Mouse (Mus musculus): ENCODE measurements around the gene Fbxo34. TPM values are rescaled to one million over a fixed set of nuclear protein-coding genes. Genes with fewer than 3 reads are reported as not detected.
"Not testable (repeated sequence)": the region's sequence is repeated elsewhere in the genome, so short reads cannot be mapped to it uniquely, and the experiment has no call there.

The Fbxo34 gene
- polyA plus RNA-seq (2012; rRNA removed): 51.5 and 52.5 TPM in 2 replicates

DNA sequence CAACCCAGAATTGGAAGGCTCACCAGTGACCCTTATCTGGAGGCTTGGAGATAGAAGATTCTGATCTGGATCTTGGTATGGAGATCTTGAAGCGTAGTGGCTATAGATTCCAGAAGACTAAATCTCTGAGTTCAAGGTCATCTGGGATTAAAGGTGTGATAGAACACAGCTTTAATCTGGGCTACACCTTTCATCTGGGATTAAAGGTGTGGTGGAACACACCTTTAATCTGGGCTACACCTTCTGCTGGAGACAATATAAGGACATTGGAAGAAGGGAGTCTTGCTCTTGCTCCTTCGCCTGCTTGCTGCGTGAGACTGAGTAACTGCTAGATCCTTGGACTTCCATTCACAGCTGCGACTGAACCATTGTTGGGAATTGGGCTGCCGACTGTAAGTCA, at the start of gene Fbxo34:
Gene Fbxo34, plus strand, starts transcription at position 301 of the 400 bp plus-strand sequence.
- H3K4me3 ChIP-seq (ENCODE audit: control insufficient read depth, low read depth, low read length): not testable (repeated sequence)

DNA sequence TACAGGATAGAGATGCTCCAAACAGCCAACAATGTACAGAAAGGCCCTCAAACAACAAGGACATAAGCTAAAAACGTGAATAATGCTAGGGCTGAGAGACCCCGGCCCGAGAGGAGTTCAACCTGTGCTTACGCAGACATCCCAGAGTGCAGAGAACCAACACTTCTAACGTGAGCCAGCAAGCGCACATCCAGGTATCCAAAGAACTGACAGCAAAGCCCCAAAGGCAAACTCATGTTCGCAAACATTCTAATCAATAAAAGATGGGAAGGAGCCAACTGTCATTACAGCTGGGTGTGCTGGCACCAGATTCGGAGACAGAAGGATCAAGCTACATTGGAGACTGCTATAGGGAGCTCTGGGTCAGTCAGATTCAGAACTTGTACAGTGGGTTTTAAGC, 47.5 kb upstream of the Fbxo34 start:
- Histone ChIP-seq H3K27ac (ENCODE audit: control insufficient read depth, insufficient read depth, low read depth, low read length) (no peak overlapping the region), H3K27me3 (ENCODE audit: control insufficient read depth, insufficient read depth, low read length) (no peaks in the 10 kb centered on the region), H3K4me1 (ENCODE audit: control insufficient read depth, insufficient read depth, low read length) (no peaks in the 10 kb centered on the region), H3K36me3 (ENCODE audit: control insufficient read depth, insufficient read depth, low read length) (no peaks in the 10 kb centered on the region; the same call in 1 of the 2 replicates), H3K4me3 (ENCODE audit: control insufficient read depth, low read depth, low read length) (no peak overlapping the region)
- TF ChIP-seq POLR2A (IDR thresholded peaks at IDR 0.05; ENCODE audit: control insufficient read depth, low read depth, low read length) (no peak), CTCF (IDR thresholded peaks at IDR 0.05; ENCODE audit: control insufficient read depth, insufficient read depth, insufficient replicate concordance, low read depth, low read length) (no peak)

More for the DNA sequence above, at the start of gene Fbxo34:
- H3K27ac ChIP-seq (ENCODE audit: control insufficient read depth, insufficient read depth, low read depth, low read length); H3K4me1 ChIP-seq (ENCODE audit: control insufficient read depth, insufficient read depth, low read length); H3K36me3 ChIP-seq (ENCODE audit: control insufficient read depth, insufficient read depth, low read length); H3K27me3 ChIP-seq (ENCODE audit: control insufficient read depth, insufficient read depth, low read length): not testable (repeated sequence)

GRCm38 (mm10) chr14:47406000-47406399, 44.2 kb upstream of the Fbxo34 start:
- H3K27me3 ChIP-seq (ENCODE audit: control insufficient read depth, insufficient read depth, low read length): no peaks in the 10 kb centered on the region
- no peaks in the 10 kb centered on the region for H3K4me1 ChIP-seq (ENCODE audit: control insufficient read depth, insufficient read depth, low read length)
- no peak overlapping the region for H3K4me3 ChIP-seq (ENCODE audit: control insufficient read depth, low read depth, low read length)
- TF ChIP-seq POLR2A (IDR thresholded peaks at IDR 0.05; ENCODE audit: control insufficient read depth, low read depth, low read length) (no peak), CTCF (IDR thresholded peaks at IDR 0.05; ENCODE audit: control insufficient read depth, insufficient read depth, insufficient replicate concordance, low read depth, low read length) (no peak)
- H3K36me3 ChIP-seq (ENCODE audit: control insufficient read depth, insufficient read depth, low read length): no peaks in the 10 kb centered on the region; the same call in 1 of the 2 replicates
- no peak overlapping the region for H3K27ac ChIP-seq (ENCODE audit: control insufficient read depth, insufficient read depth, low read depth, low read length)

GRCm38 (mm10) chr14:47417346-47417745, 32.9 kb upstream of the Fbxo34 start:
- no peak for TF ChIP-seq CTCF (IDR thresholded peaks at IDR 0.05; ENCODE audit: control insufficient read depth, insufficient read depth, insufficient replicate concordance, low read depth, low read length)
- TF ChIP-seq POLR2A (IDR thresholded peaks at IDR 0.05; ENCODE audit: control insufficient read depth, low read depth, low read length): no peak
- no peak overlapping the region for H3K27ac ChIP-seq (ENCODE audit: control insufficient read depth, insufficient read depth, low read depth, low read length)
- H3K4me1 ChIP-seq (ENCODE audit: control insufficient read depth, insufficient read depth, low read length): peaks cover 18% of the 10 kb centered on the region
- H3K4me3 ChIP-seq (ENCODE audit: control insufficient read depth, low read depth, low read length): peak overlapping the region; percentile 13
- H3K36me3 ChIP-seq (ENCODE audit: control insufficient read depth, insufficient read depth, low read length): no peaks in the 10 kb centered on the region
- no peaks in the 10 kb centered on the region for H3K27me3 ChIP-seq (ENCODE audit: control insufficient read depth, insufficient read depth, low read length)

- no peaks in the 10 kb centered on the region for H3K36me3 ChIP-seq (ENCODE audit: control insufficient read depth, insufficient read depth, low read length)
- peaks cover 18% of the 10 kb centered on the region for H3K4me1 ChIP-seq (ENCODE audit: control insufficient read depth, insufficient read depth, low read length)
- no peaks in the 10 kb centered on the region for H3K27me3 ChIP-seq (ENCODE audit: control insufficient read depth, insufficient read depth, low read length)
- TF ChIP-seq POLR2A (IDR thresholded peaks at IDR 0.05; ENCODE audit: control insufficient read depth, low read depth, low read length): peak; percentile 54; the same call in 1 of the 2 replicates
- TF ChIP-seq CTCF (IDR thresholded peaks at IDR 0.05; ENCODE audit: control insufficient read depth, insufficient read depth, insufficient replicate concordance, low read depth, low read length): no peak
- peak within 1 kb of the TSS; percentile 79 for H3K27ac ChIP-seq (ENCODE audit: control insufficient read depth, insufficient read depth, low read depth, low read length)
- peak within 1 kb of the TSS; percentile 95 for H3K4me3 ChIP-seq (ENCODE audit: control insufficient read depth, low read depth, low read length)
These were observed 32.2 kb upstream of the Fbxo34 start, which contains the start of gene Dlgap5 for GRCm38 (mm10) chr14:47417775-47418665. Gene Dlgap5 (minus strand): TSS chr14:47418407.

GRCm38 (mm10) chr14:47418666-47418991, 31.6 kb upstream of the Fbxo34 start:
- H3K4me3 ChIP-seq (ENCODE audit: control insufficient read depth, low read depth, low read length): peak overlapping the region; percentile 95
- no peaks in the 10 kb centered on the region for H3K27me3 ChIP-seq (ENCODE audit: control insufficient read depth, insufficient read depth, low read length)
- H3K27ac ChIP-seq (ENCODE audit: control insufficient read depth, insufficient read depth, low read depth, low read length): peak overlapping the region; percentile 79
- no peaks in the 10 kb centered on the region for H3K36me3 ChIP-seq (ENCODE audit: control insufficient read depth, insufficient read depth, low read length)
- H3K4me1 ChIP-seq (ENCODE audit: control insufficient read depth, insufficient read depth, low read length): peaks cover 18% of the 10 kb centered on the region
- no peak for TF ChIP-seq POLR2A (IDR thresholded peaks at IDR 0.05; ENCODE audit: control insufficient read depth, low read depth, low read length)
- TF ChIP-seq CTCF (IDR thresholded peaks at IDR 0.05; ENCODE audit: control insufficient read depth, insufficient read depth, insufficient replicate concordance, low read depth, low read length): no peak

DNA sequence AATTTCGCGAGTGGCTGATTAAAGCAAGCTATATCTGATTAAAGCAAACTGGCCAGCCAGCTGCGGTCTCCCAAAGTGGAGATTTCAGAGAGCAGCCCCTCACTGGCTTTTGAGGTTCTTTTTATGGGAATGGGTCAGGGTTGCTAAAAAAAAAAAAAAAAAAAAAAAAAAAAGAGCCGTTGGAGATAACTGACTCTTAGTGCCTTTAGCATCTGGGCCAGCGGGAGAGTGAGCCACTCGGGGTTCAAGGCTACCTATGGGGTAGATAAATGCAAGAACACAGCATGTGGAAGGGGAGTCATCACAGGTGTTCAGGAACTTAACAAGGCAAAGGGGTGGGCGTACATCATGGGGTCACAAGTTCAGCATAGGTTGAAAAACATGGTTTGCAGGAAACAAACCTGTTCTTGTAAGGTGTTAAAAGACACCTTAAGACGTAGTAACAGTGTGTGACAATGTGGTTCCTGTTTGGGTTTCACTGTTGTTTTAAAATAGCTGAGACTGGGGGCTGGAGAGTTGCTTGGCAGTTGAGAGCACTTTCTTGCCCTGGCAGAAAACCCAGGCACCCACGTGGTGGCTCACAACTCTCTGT, 31.1 kb upstream of the Fbxo34 start:
- Histone ChIP-seq H3K4me1 (ENCODE audit: control insufficient read depth, insufficient read depth, low read length) (peaks cover 18% of the 10 kb centered on the region), H3K27me3 (ENCODE audit: control insufficient read depth, insufficient read depth, low read length) (no peaks in the 10 kb centered on the region), H3K27ac (ENCODE audit: control insufficient read depth, insufficient read depth, low read depth, low read length) (peak overlapping the region; percentile 79), H3K36me3 (ENCODE audit: control insufficient read depth, insufficient read depth, low read length) (no peaks in the 10 kb centered on the region), H3K4me3 (ENCODE audit: control insufficient read depth, low read depth, low read length) (peak overlapping the region; percentile 95)
- no peak for TF ChIP-seq POLR2A (IDR thresholded peaks at IDR 0.05; ENCODE audit: control insufficient read depth, low read depth, low read length)
- TF ChIP-seq CTCF (IDR thresholded peaks at IDR 0.05; ENCODE audit: control insufficient read depth, insufficient read depth, insufficient replicate concordance, low read depth, low read length): no peak
